Mouse (Mus musculus) forebrain, embryonic 16.5 days (tissue): ENCODE measurements at regions not wholly inside any gene's neighbourhood (a gene's known extent, or its start where the extent isn't known, plus 50 kb on each side); places are given as distances from the start of the nearest gene placed in this dataset.

ENCODE experiments used
- ATAC-seq: fragments of 200-750 bp; cut with Nextera tagmentation; 2 replicates; pipeline ENCODE4 v1.8.0; 2017; ENCODE audit warnings: mild to moderate bottlenecking, moderate library complexity
- H3K27ac ChIP-seq: fragments of 300-500 bp; sonication (generic); 2 replicates; pipeline ENCODE4 v1.5.1; 2014; ENCODE audit warnings: low read length, control low read depth
- H3K27me3 ChIP-seq: fragments of 300-500 bp; sonication (generic); replicated peaks from 2 replicates; pipeline ENCODE4 v1.6.1; 2014; ENCODE audit warnings: low read length; ENCODE audit not compliant: control insufficient read depth, insufficient read depth
- H3K36me3 ChIP-seq: fragments of 300-500 bp; sonication (generic); 2 replicates; pipeline ENCODE4 v1.6.1; 2014; ENCODE audit not compliant: control insufficient read depth, insufficient read depth
- H3K4me1 ChIP-seq: fragments of 300-500 bp; sonication (generic); replicated peaks from 2 replicates; pipeline ENCODE4 v1.6.1; 2014; ENCODE audit warnings: low read length; ENCODE audit not compliant: control insufficient read depth, insufficient read depth
- H3K4me2 ChIP-seq: fragments of 300-500 bp; sonication (generic); 2 replicates; pipeline ENCODE4 v1.6.1; 2014; ENCODE audit warnings: mild to moderate bottlenecking, low read length, control low read depth
- H3K4me3 ChIP-seq: fragments of 300-500 bp; sonication (generic); replicated peaks from 2 replicates; pipeline ENCODE4 v1.5.1; 2014; ENCODE audit warnings: mild to moderate bottlenecking, low read length, control low read depth
- H3K9ac ChIP-seq: fragments of 300-500 bp; sonication (generic); replicated peaks from 2 replicates; pipeline ENCODE4 v1.6.1; 2014; ENCODE audit warnings: low read depth, low read length, control low read depth
- H3K9me3 ChIP-seq: fragments of 300-500 bp; sonication (generic); 2 replicates; pipeline ENCODE4 v1.6.1; 2016; ENCODE audit warnings: low read length; ENCODE audit not compliant: control insufficient read depth
- WGBS: fragments of 180-500 bp; shearing (Covaris S2); extraction: QIAGEN DNeasy Blood & Tissue Kit; methylation state at CpG from one replicate; pipeline ENCODE4 v1.1.7; 2014; 5-methylcytosine and 5-hydroxymethylcytosine counted together

- Histone ChIP-seq H3K4me1 (no peaks in the 10 kb centered on the region), H3K36me3 (no peaks in the 10 kb centered on the region), H3K9ac (no peak overlapping the region), H3K4me2 (no peak overlapping the region), H3K4me3 (no peak overlapping the region), H3K27ac (no peak overlapping the region), H3K27me3 (no peaks in the 10 kb centered on the region), H3K9me3 (no peaks in the 10 kb centered on the region)
- ATAC-seq, result no peak
- 87% methylated on average over 5 of the region's 5 CpGs for WGBS
Measured at GRCm38 (mm10) chr3:149227556-149227955, 237.2 kb upstream of the Adgrl2 start.

GRCm38 (mm10) chr3:149226723-149227122, 236.4 kb upstream of the Adgrl2 start:
- no peak for ATAC-seq
- H3K4me1 ChIP-seq, result no peaks in the 10 kb centered on the region
- no peak overlapping the region for H3K27ac ChIP-seq
- H3K9me3 ChIP-seq, result no peaks in the 10 kb centered on the region
- no peaks in the 10 kb centered on the region for H3K27me3 ChIP-seq
- no peak overlapping the region for H3K4me3 ChIP-seq
- H3K9ac ChIP-seq, result no peak overlapping the region
- WGBS, result 64% methylated on average over 4 of the region's 4 CpGs
- no peaks in the 10 kb centered on the region for H3K36me3 ChIP-seq
- no peak overlapping the region for H3K4me2 ChIP-seq

- H3K4me2 ChIP-seq, result no peak overlapping the region
- 92% methylated on average over 17 of the region's 17 CpGs for WGBS
- ATAC-seq, result no peak
- no peak overlapping the region for H3K27ac ChIP-seq
- no peaks in the 10 kb centered on the region for H3K36me3 ChIP-seq
- no peaks in the 10 kb centered on the region for H3K27me3 ChIP-seq
- no peak overlapping the region for H3K4me3 ChIP-seq
- no peaks in the 10 kb centered on the region for H3K4me1 ChIP-seq
- no peaks in the 10 kb centered on the region for H3K9me3 ChIP-seq
- no peak overlapping the region for H3K9ac ChIP-seq
Measured at GRCm38 (mm10) chr3:149225684-149226083, 235.3 kb upstream of the Adgrl2 start.

GRCm38 (mm10) chr3:149224271-149224670, 233.9 kb upstream of the Adgrl2 start:
- Histone ChIP-seq H3K27me3 (no peaks in the 10 kb centered on the region), H3K9ac (no peak overlapping the region), H3K4me3 (no peak overlapping the region), H3K36me3 (no peaks in the 10 kb centered on the region), H3K9me3 (no peaks in the 10 kb centered on the region), H3K4me2 (no peak overlapping the region), H3K4me1 (peaks cover 8% of the 10 kb centered on the region), H3K27ac (no peak overlapping the region)
- WGBS, result 54% methylated on average over 4 of the region's 4 CpGs
- no peak for ATAC-seq

- Histone ChIP-seq H3K27me3 (no peaks in the 10 kb centered on the region), H3K4me1 (peaks cover 13% of the 10 kb centered on the region), H3K9ac (no peak overlapping the region), H3K4me3 (no peak overlapping the region), H3K9me3 (no peaks in the 10 kb centered on the region), H3K4me2 (no peak overlapping the region), H3K27ac (no peak overlapping the region), H3K36me3 (no peaks in the 10 kb centered on the region)
- ATAC-seq, result no peak
- WGBS, result 90% methylated on average over 5 of the region's 5 CpGs
Measured at GRCm38 (mm10) chr3:149223776-149224175, 233.4 kb upstream of the Adgrl2 start.

- Histone ChIP-seq H3K9ac (no peak overlapping the region), H3K4me3 (no peak overlapping the region), H3K9me3 (no peaks in the 10 kb centered on the region), H3K27me3 (no peaks in the 10 kb centered on the region), H3K4me2 (no peak overlapping the region), H3K27ac (no peak overlapping the region), H3K36me3 (no peaks in the 10 kb centered on the region), H3K4me1 (peaks cover 16% of the 10 kb centered on the region)
- no peak for ATAC-seq
- WGBS, result 77% methylated on average over 4 of the region's 4 CpGs
Measured at GRCm38 (mm10) chr3:149220958-149221357, 230.6 kb upstream of the Adgrl2 start.

GRCm38 (mm10) chr3:149220304-149220951, 230.1 kb upstream of the Adgrl2 start:
- Histone ChIP-seq H3K4me3 (no peak overlapping the region), H3K27me3 (no peaks in the 10 kb centered on the region), H3K36me3 (no peaks in the 10 kb centered on the region), H3K4me1 (peaks cover 16% of the 10 kb centered on the region), H3K9me3 (no peaks in the 10 kb centered on the region), H3K9ac (no peak overlapping the region), H3K27ac (no peak overlapping the region), H3K4me2 (no peak overlapping the region)
- ATAC-seq, result no peak
- WGBS, result 70% methylated on average over 8 of the region's 8 CpGs

GRCm38 (mm10) chr3:149219381-149220303, 229.3 kb upstream of the Adgrl2 start:
- H3K4me2 ChIP-seq, result peak overlapping the region; percentile 10
- peak; percentile 54; the same call in 1 of the 2 replicates for ATAC-seq

GRCm38 (mm10) chr3:149217916-149218803, 227.8 kb upstream of the Adgrl2 start:
- ATAC-seq, result no peak
- Histone ChIP-seq H3K36me3 (no peaks in the 10 kb centered on the region), H3K4me2 (no peak overlapping the region), H3K4me1 (peaks cover 16% of the 10 kb centered on the region), H3K27ac (no peak overlapping the region), H3K27me3 (no peaks in the 10 kb centered on the region), H3K9ac (no peak overlapping the region), H3K9me3 (no peaks in the 10 kb centered on the region), H3K4me3 (no peak overlapping the region)
- 86% methylated on average over 9 of the region's 9 CpGs for WGBS

More at GRCm38 (mm10) chr3:149219381-149220303, 229.3 kb upstream of the Adgrl2 start:
- H3K9me3 ChIP-seq, result no peaks in the 10 kb centered on the region
- no peak overlapping the region for H3K9ac ChIP-seq
- H3K4me1 ChIP-seq, result peaks cover 16% of the 10 kb centered on the region
- no peaks in the 10 kb centered on the region for H3K27me3 ChIP-seq
- no peak overlapping the region; the same call in 1 of the 2 replicates for H3K27ac ChIP-seq
- H3K4me3 ChIP-seq, result no peak overlapping the region
- H3K36me3 ChIP-seq, result no peaks in the 10 kb centered on the region
- WGBS, result 15% methylated on average over 14 of the region's 14 CpGs
